Mouse (Mus musculus): ENCODE results near the gene Parg. TPM values are rescaled to one million over a fixed set of nuclear protein-coding genes. Genes with fewer than 3 reads are reported as not detected.
"Not testable (repeated sequence)": the region's sequence is repeated elsewhere in the genome, so short reads cannot be mapped to it uniquely, and the experiment has no call there.

Parg gene
- polyA plus RNA-seq, 1 experiment = 16.5 TPM

DNA sequence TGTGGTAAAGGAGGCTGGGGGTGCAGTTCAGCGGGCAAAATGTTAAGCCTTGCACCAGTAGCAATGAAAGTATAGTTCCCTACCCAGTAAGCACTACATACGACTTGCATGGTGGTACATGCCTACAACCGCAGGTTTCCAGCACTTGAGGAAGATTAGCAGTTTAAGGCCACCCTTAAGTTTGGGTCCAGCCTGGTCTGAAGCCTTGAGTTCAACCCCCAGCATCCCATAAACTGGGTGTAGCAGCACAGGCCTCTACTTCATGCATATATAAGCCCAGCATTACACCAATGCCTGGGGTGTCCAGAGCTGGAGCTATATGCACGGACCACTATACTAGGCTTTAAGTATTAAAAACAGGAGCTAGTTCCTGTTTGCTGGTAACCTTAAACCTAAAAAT, 17.9 kb upstream of the Parg start:
- WGBS = 95% methylated on average over 4 of the region's 4 CpGs
- TF ChIP-seq POLR2A (IDR thresholded peaks at IDR 0.05; ENCODE audit: borderline replicate concordance, insufficient read depth, low read length) (no peak), CTCF (IDR thresholded peaks at IDR 0.05; ENCODE audit: borderline replicate concordance, insufficient read depth, low read depth, low read length) (no peak)
- no peak overlapping the region for H3K4me3 ChIP-seq (replicated peaks; ENCODE audit: insufficient read depth, low read depth, low read length)

DNA sequence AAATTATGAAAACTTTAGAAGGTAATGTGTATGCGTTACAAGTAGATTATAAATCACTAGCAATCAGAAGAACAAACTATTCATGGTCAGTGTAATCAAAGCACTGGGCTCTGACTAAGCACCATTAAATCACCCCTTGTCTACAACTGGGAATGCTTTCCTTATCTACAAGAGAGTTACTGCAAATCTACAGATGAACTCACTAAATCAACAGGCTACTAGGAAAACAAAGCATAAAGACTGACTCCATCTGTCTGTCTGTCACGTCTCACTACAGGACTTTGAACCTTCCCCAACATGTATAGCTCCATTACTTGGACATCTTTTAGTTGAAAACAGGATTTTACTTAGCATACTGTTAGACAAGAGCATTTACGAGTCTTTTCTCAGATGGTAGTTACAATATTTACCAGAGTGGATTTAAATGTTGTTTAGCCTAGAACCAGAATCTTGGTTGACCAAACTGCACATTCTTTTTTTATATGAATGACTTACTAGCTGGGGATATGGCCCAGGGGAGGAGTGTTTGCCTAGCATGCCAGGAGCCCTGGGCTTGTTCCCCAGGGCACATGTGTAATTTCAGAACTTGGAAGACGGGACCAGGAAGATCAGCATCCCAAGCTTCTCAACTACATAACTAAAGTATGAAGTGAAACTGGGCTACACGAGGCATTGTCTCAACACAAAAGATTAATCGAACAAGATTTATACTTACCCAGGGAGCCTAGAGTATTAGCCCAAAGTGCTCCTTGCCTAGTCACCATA, 10.9 kb upstream of the Parg start:
- no peaks in the 10 kb centered on the region for H3K27me3 ChIP-seq (ENCODE audit: control insufficient read depth, insufficient read depth, low read length)
- no peaks in the 10 kb centered on the region for H3K4me1 ChIP-seq (ENCODE audit: control insufficient read depth, insufficient read depth, low read length)
- TF ChIP-seq CTCF (IDR thresholded peaks at IDR 0.05; ENCODE audit: borderline replicate concordance, insufficient read depth, low read depth, low read length) = no peak
- TF ChIP-seq POLR2A (IDR thresholded peaks at IDR 0.05; ENCODE audit: borderline replicate concordance, insufficient read depth, low read length) = no peak
- no peak overlapping the region for H3K27ac ChIP-seq (ENCODE audit: insufficient read depth, low read length)
- no peak overlapping the region for H3K4me3 ChIP-seq (replicated peaks; ENCODE audit: insufficient read depth, low read depth, low read length)
- no peak for DNase-seq
- 89% methylated on average over 6 of the region's 6 CpGs for WGBS

More for the DNA sequence above, 17.9 kb upstream of the Parg start:
- no peaks in the 10 kb centered on the region for H3K4me1 ChIP-seq (ENCODE audit: control insufficient read depth, insufficient read depth, low read length)
- H3K27ac ChIP-seq (ENCODE audit: insufficient read depth, low read length) = no peak overlapping the region
- no peak for DNase-seq
- H3K27me3 ChIP-seq (ENCODE audit: control insufficient read depth, insufficient read depth, low read length) = no peaks in the 10 kb centered on the region

DNA sequence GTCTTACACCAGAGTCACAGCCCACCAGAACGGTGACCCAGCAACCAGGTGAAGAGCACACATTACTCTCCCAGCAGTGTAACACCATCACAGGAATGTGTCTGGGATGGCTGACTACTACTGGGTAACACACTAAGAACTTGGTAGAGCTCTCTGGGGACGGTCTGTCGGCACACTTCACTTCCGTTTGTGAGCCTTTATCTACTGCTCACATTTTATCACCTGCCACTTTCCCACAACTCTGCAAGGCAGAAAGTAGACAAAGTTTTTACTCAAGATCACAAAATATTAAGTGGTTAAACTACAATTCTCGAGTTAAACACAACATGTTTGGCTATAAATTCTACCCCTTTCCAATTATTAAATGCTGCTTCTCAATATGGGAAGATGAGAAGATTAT, 9.8 kb upstream of the Parg start:
- 94% methylated on average over 5 of the region's 5 CpGs for WGBS
- no peak for DNase-seq
- H3K4me1 ChIP-seq (ENCODE audit: control insufficient read depth, insufficient read depth, low read length) = no peaks in the 10 kb centered on the region
- TF ChIP-seq POLR2A (IDR thresholded peaks at IDR 0.05; ENCODE audit: borderline replicate concordance, insufficient read depth, low read length) (no peak), CTCF (IDR thresholded peaks at IDR 0.05; ENCODE audit: borderline replicate concordance, insufficient read depth, low read depth, low read length) (no peak)
- H3K27ac ChIP-seq (ENCODE audit: insufficient read depth, low read length) = no peak overlapping the region
- H3K27me3 ChIP-seq (ENCODE audit: control insufficient read depth, insufficient read depth, low read length) = no peaks in the 10 kb centered on the region
- H3K4me3 ChIP-seq (replicated peaks; ENCODE audit: insufficient read depth, low read depth, low read length) = no peak overlapping the region

DNA sequence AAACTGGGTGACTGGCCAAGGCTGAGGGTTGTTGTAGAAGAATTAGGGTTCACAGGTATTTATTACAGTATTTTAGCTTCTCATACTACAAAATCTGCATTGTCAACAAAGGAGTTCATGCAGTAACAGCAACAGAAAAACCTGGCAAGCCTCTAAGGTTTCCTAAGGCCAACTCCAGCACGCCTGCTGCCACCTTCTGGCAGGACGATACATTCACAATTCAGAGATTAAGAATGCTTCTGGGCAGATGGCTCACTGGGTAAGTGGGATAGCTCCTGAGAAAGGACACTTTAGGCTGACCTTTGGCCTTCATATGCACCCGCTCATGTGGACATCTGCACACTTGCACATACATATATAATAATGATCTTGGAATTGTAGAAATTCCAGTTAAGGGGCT, 9.3 kb upstream of the Parg start:
- WGBS = 20% methylated on average over 3 of the region's 3 CpGs
- Histone ChIP-seq H3K4me1 (ENCODE audit: control insufficient read depth, insufficient read depth, low read length) (no peaks in the 10 kb centered on the region), H3K4me3 (replicated peaks; ENCODE audit: insufficient read depth, low read depth, low read length) (no peak overlapping the region), H3K27me3 (ENCODE audit: control insufficient read depth, insufficient read depth, low read length) (no peaks in the 10 kb centered on the region), H3K27ac (ENCODE audit: insufficient read depth, low read length) (no peak overlapping the region)
- no peak for TF ChIP-seq POLR2A (IDR thresholded peaks at IDR 0.05; ENCODE audit: borderline replicate concordance, insufficient read depth, low read length)
- peak; percentile 76 for TF ChIP-seq CTCF (IDR thresholded peaks at IDR 0.05; ENCODE audit: borderline replicate concordance, insufficient read depth, low read depth, low read length)
- peak; percentile 47 to 67 for DNase-seq

DNA sequence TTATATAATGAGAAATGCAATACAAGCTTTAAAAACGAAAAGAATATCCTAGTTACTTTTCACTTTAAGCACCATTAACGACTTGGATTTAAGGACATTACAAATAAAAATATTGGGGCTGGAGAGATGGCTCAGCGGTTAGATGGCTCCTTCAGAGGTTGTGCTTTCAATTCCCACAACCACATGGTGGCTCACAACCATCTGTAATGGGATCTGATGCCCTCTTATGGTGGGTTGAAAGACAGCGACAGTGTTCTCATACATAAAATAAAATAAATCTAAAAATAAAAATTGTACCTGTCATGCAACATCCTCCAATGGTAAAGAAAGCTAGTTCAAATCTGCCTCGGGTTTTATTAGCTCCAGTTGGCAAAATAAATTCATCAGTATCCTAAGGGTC, 8.2 kb upstream of the Parg start:
- not testable (repeated sequence) for H3K4me3 ChIP-seq (replicated peaks; ENCODE audit: insufficient read depth, low read depth, low read length); DNase-seq; H3K27me3 ChIP-seq (ENCODE audit: control insufficient read depth, insufficient read depth, low read length); H3K4me1 ChIP-seq (ENCODE audit: control insufficient read depth, insufficient read depth, low read length); H3K27ac ChIP-seq (ENCODE audit: insufficient read depth, low read length)
- 79% methylated on average over 5 of the region's 5 CpGs for WGBS

DNA sequence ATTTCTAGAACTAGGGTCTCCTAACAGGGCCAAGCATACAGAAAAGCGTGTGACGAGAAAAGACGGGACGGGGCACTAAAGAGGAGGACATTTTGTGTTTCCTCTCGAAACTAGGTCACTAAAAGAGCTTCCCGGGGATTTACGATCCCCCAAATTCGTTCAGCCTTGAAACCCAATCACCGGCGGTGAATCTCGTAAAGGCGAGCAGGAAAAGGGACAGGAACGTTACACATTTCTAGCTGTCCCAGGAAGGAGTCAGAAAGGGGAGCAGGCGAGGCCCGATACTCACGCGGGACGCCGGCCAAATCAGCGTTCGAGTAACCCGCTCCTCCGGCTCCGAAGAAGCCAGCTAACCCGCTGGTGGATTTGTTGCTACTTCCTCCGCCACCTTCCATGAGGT, 395 bp upstream of the Parg start:
- DNase-seq = no peak
- Histone ChIP-seq H3K27ac (ENCODE audit: insufficient read depth, low read length) (peak overlapping the region; percentile 8; the same call in 1 of the 2 replicates), H3K4me1 (ENCODE audit: control insufficient read depth, insufficient read depth, low read length) (no peaks in the 10 kb centered on the region; the same call in 1 of the 2 replicates), H3K27me3 (ENCODE audit: control insufficient read depth, insufficient read depth, low read length) (no peaks in the 10 kb centered on the region), H3K4me3 (replicated peaks; ENCODE audit: insufficient read depth, low read depth, low read length) (peak overlapping the region; percentile 64)
- TF ChIP-seq POLR2A (IDR thresholded peaks at IDR 0.05; ENCODE audit: borderline replicate concordance, insufficient read depth, low read length) (no peak), CTCF (IDR thresholded peaks at IDR 0.05; ENCODE audit: borderline replicate concordance, insufficient read depth, low read depth, low read length) (no peak)
- under 1% methylated on average over 26 of the region's 26 CpGs for WGBS

DNA sequence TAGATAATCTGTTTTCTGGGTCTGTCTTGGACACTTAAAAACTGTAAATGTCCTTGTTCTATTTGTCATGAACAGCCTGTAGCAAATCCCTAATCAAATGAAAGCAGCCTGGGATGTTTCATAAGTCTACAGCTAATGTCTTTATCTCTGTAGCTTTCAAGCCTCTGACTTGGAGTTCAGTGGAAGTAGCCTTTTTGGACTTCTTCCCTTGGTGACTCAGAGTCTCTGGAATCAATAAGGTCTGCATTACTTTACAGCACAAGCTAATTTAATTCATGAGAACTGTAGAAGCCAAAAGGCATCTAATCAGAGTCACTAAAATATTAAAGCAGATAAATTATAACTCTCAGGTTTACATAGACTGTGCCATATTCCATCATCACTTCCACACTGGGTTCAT, 24.9 kb downstream of the Parg start:
- no peak overlapping the region for H3K27ac ChIP-seq (ENCODE audit: insufficient read depth, low read length)
- TF ChIP-seq POLR2A (IDR thresholded peaks at IDR 0.05; ENCODE audit: borderline replicate concordance, insufficient read depth, low read length) (no peak), CTCF (IDR thresholded peaks at IDR 0.05; ENCODE audit: borderline replicate concordance, insufficient read depth, low read depth, low read length) (no peak)
- no peak overlapping the region for H3K4me3 ChIP-seq (replicated peaks; ENCODE audit: insufficient read depth, low read depth, low read length)
- DNase-seq = no peak
- H3K4me1 ChIP-seq (ENCODE audit: control insufficient read depth, insufficient read depth, low read length) = no peaks in the 10 kb centered on the region
- H3K27me3 ChIP-seq (ENCODE audit: control insufficient read depth, insufficient read depth, low read length) = no peaks in the 10 kb centered on the region

DNA sequence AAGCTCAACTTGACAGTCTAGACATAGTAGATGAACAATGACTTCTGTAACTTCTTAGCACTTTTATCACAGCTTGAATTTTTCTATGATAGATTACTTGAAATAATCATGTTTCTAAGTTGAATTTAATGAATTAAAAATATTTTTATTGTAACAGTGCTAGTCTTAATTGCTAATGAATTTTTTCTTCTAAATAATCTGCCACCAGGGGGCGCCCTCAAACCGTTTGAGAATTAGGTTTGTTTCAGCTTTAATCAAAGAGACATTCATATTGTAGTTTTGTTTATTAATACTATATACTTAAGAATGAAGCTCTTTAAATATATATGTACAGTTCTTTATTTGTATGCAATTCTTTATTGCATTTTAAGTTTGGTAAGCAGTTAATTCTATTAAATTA, 27.2 kb downstream of the Parg start:
- H3K4me1 ChIP-seq (ENCODE audit: control insufficient read depth, insufficient read depth, low read length) = no peaks in the 10 kb centered on the region
- peak; percentile 25 to 45 for DNase-seq
- TF ChIP-seq POLR2A (IDR thresholded peaks at IDR 0.05; ENCODE audit: borderline replicate concordance, insufficient read depth, low read length) (no peak), CTCF (IDR thresholded peaks at IDR 0.05; ENCODE audit: borderline replicate concordance, insufficient read depth, low read depth, low read length) (peak; percentile 27; the same call in 1 of the 2 replicates)
- 3% methylated on average over 2 of the region's 2 CpGs for WGBS
- H3K27me3 ChIP-seq (ENCODE audit: control insufficient read depth, insufficient read depth, low read length) = no peaks in the 10 kb centered on the region
- no peak overlapping the region for H3K27ac ChIP-seq (ENCODE audit: insufficient read depth, low read length)
- H3K4me3 ChIP-seq (replicated peaks; ENCODE audit: insufficient read depth, low read depth, low read length) = no peak overlapping the region
